Mouse (Mus musculus): ENCODE results near the gene Vhl.

GRCm38 (mm10) chr6:113603993-113604392 lies 19.8 kb upstream of the Vhl start:
- TF ChIP-seq EP300 (IDR thresholded peaks at IDR 0.05; ENCODE audit: insufficient read depth, low read depth, low read length) (no peak), POLR2A (IDR thresholded peaks at IDR 0.05; ENCODE audit: insufficient read depth, low read depth, low read length) (no peak), CTCF (IDR thresholded peaks at IDR 0.05) (no peak)

All from heart, adult 2 months (tissue).